26 mouse cellular contexts compared by ENCODE assay signal in the genomic region with DNA sequence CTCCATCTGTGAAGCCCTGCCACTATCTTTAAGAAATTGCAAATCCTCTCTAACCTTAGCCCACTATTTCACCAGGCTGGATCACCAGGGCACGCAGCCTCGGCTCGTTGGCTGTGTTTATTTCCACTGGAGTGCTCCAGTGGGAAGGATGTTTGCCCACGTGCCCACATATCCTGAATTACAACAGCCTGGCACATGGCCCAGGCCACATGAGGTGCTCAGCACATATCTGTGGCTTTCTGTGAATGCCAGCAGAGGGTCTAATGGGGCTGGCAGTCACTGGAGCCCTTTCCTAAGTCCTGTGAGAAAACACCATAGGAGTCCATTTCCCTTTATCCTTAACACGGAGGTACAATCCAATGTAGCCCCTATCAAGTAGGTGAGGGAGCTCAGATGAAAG. TPM values are rescaled to one million over a fixed set of nuclear protein-coding genes. Genes with fewer than 3 reads are reported as not detected.
DNase-seq lines count a peak whose midpoint lies in the region; ATAC-seq and TF ChIP-seq lines count a peak whose summit lies in the region.
"Had no signal": no experiment of that assay in that cellular context is flagged by ENCODE, and none has a peak within 500 bp of the region (broad histone marks: within the 10 kb centered on the region; RNA-seq: fewer than 3 reads in every experiment).

No protein-coding gene starts in this region.

- no peak overlapping the region for H3K4me3 ChIP-seq in lung, postnatal 0 days (ENCODE audit: low read depth, low read length)
- H3K4me3 ChIP-seq: embryonic facial prominence, embryonic 13.5 days; gastrocnemius, adult 2 months; heart, embryonic 12.5 days; hindbrain, embryonic 15.5 days; limb, embryonic 13.5 days; midbrain, embryonic 12.5 days had no signal

- no peak for TF ChIP-seq EP300 in lung, postnatal 0 days (IDR thresholded peaks at IDR 0.05)

- H3K9me3 ChIP-seq in lung, postnatal 0 days (ENCODE audit: low read length) = no peaks in the 10 kb centered on the region
- H3K9me3 ChIP-seq: embryonic facial prominence, embryonic 13.5 days; heart, embryonic 12.5 days; hindbrain, embryonic 15.5 days; limb, embryonic 13.5 days; midbrain, embryonic 12.5 days had no signal

- ATAC-seq in lung, postnatal 0 days = peak; percentile 74
- ATAC-seq: intestine, embryonic 16.5 days had no signal

- intact Hi-C loops in left cerebral cortex, postnatal 4 days (cut with DNase I) = no loop called here

- no peak overlapping the region for H3K9ac ChIP-seq in lung, postnatal 0 days (replicated peaks; ENCODE audit: low read depth)
- H3K9ac ChIP-seq: embryonic facial prominence, embryonic 13.5 days; heart, embryonic 12.5 days; hindbrain, embryonic 15.5 days; limb, embryonic 13.5 days; liver, embryonic 14.5 days; midbrain, embryonic 12.5 days had no signal

- no peak overlapping the region for H3K4me2 ChIP-seq in lung, postnatal 0 days (replicated peaks; ENCODE audit: low read depth, low read length)
- H3K4me2 ChIP-seq: embryonic facial prominence, embryonic 13.5 days; heart, embryonic 12.5 days; hindbrain, embryonic 15.5 days; limb, embryonic 13.5 days; midbrain, embryonic 12.5 days had no signal

- H3K36me3 ChIP-seq in lung, postnatal 0 days (ENCODE audit: insufficient read depth, low read length) = no peaks in the 10 kb centered on the region
- H3K36me3 ChIP-seq: embryonic facial prominence, embryonic 13.5 days; heart, embryonic 12.5 days; hindbrain, embryonic 15.5 days; limb, embryonic 13.5 days; midbrain, embryonic 12.5 days had no signal

- no peak for TF ChIP-seq CTCF in lung, postnatal 0 days (IDR thresholded peaks at IDR 0.05)

- H3K27me3 ChIP-seq in lung, postnatal 0 days (replicated peaks; ENCODE audit: insufficient read depth, low read length) = no peaks in the 10 kb centered on the region
- H3K27me3 ChIP-seq: limb, embryonic 13.5 days had no signal

- peak; percentile 27 for DNase-seq in adrenal gland, postnatal 10 days
- no peak for DNase-seq in adrenal gland, adult 8-10 months
- peak; percentile 50 for DNase-seq in 3134 (ENCODE audit: extremely low read depth, insufficient read length, low spot score)
- peak; percentile 67 for DNase-seq in adipocyte (ENCODE audit: low spot score)
- DNase-seq in lung, postnatal 0 days (ENCODE audit: low spot score) = peak; percentile 61
- DNase-seq in left cerebral cortex, postnatal 4 days = no peak
- no peak for DNase-seq in ovary, postnatal 36 days (ENCODE audit: low spot score)
- no peak for DNase-seq in layer of hippocampus, adult 9-11 months
- DNase-seq: cerebellum, postnatal 10 days; gastrocnemius, adult 2 months; heart, postnatal 36 days; right cerebral cortex, postnatal 14 days had no signal

- H3K27ac ChIP-seq in lung, postnatal 0 days (ENCODE audit: low read length) = 0 out of 2 replicates have a peak overlapping the region, but pooled peaks have one; percentile 20
- H3K27ac ChIP-seq: embryonic facial prominence, embryonic 13.5 days; gastrocnemius, adult 2 months; hindbrain, embryonic 15.5 days; limb, embryonic 13.5 days; liver, embryonic 14.5 days; midbrain, embryonic 12.5 days had no signal

- WGBS in lung, postnatal 0 days = 31% methylated on average over 5 of the region's 5 CpGs

- no peaks in the 10 kb centered on the region for H3K4me1 ChIP-seq in lung, postnatal 0 days (ENCODE audit: insufficient read depth, low read depth, low read length)
- H3K4me1 ChIP-seq: heart, embryonic 12.5 days; hindbrain, embryonic 15.5 days had no signal

RNA-seq across cellular contexts. Expression of a gene that starts 5.8 kb away (rescaled TPM):
- under 1 TPM in 1 of 2 experiments, not detected in 1; 0.69 TPM for total RNA-seq in adrenal gland, postnatal 10 days (2021)
- total RNA-seq in adrenal gland, adult 8-10 months (2022) = 1 to 10 TPM in 1 of 4 experiments, under 1 TPM in 3; 0.38 to 1.7 (median 0.50) TPM
- polyA plus RNA-seq in lung, postnatal 0 days (2015; fragmentation: Nextera tagmentation; extraction: Ambion mirVana) = 2.4 and 2.7 TPM in 2 replicates
- under 1 TPM in 1 of 2 experiments, not detected in 1; 0.34 TPM for total RNA-seq in left cerebral cortex, postnatal 4 days (2021)
- total RNA-seq: layer of hippocampus, postnatal 14 days had no signal

RNA-seq across cellular contexts. Expression of a gene that starts 27.0 kb away (rescaled TPM):
- total RNA-seq in adrenal gland, postnatal 10 days (2021) = not detected
- total RNA-seq in adrenal gland, adult 8-10 months (2022) = not detected
- not detected in 2 replicates for polyA plus RNA-seq in lung, postnatal 0 days (2015; fragmentation: Nextera tagmentation; extraction: Ambion mirVana)
- not detected for total RNA-seq in left cerebral cortex, postnatal 4 days (2021)
- total RNA-seq: gastrocnemius, adult 2 months; heart, postnatal 36 days had no signal
- polyA plus RNA-seq: embryonic facial prominence, embryonic 13.5 days; forebrain, embryonic 11.5 days; heart, embryonic 12.5 days; intestine, embryonic 16.5 days; kidney, embryonic 16.5 days; large intestine, adult 2 months; limb, embryonic 13.5 days; liver, embryonic 14.5 days; midbrain, embryonic 12.5 days; stomach, embryonic 16.5 days; thymus, postnatal 0 days; urinary bladder, adult 2 months had no signal

Comparison
In these comparisons a context has a peak if more than half of its experiments do, and no peak if none do; other contexts are left out.
1. DNase-seq: peak in adrenal gland, postnatal 10 days (single experiment), 3134 (single experiment), adipocyte (single experiment) and lung, postnatal 0 days (single experiment); none in adrenal gland, adult 8-10 months (single experiment), left cerebral cortex, postnatal 4 days (single experiment), ovary, postnatal 36 days (single experiment) and layer of hippocampus, adult 9-11 months (single experiment).